Mouse (Mus musculus) megakaryocyte, embryonic 14.5 days (primary cell): Measurements from ENCODE around the gene Cpt1a. TPM values are rescaled to one million over a fixed set of nuclear protein-coding genes. Genes with fewer than 3 reads are reported as not detected.

ENCODE experiments used
- H3K27me3 ChIP-seq: replicated peaks from 2 replicates; pipeline ENCODE3; 2012; ENCODE audit warnings: inconsistent platforms
- H3K36me3 ChIP-seq: replicated peaks from 2 replicates; pipeline ENCODE3; 2012; ENCODE audit warnings: low read length, inconsistent platforms, mixed read lengths
- H3K4me1 ChIP-seq: 2 replicates; pipeline ENCODE4 v1.6.1; 2012; ENCODE audit warnings: inconsistent platforms
- H3K4me3 ChIP-seq: replicated peaks from 2 replicates; pipeline ENCODE3; 2012; ENCODE audit warnings: moderate library complexity, mild to moderate bottlenecking, inconsistent platforms
- H3K9me3 ChIP-seq: 2 replicates; pipeline ENCODE4 v1.6.1; 2012; ENCODE audit warnings: inconsistent platforms
- FLI1 ChIP-seq: IDR thresholded peaks from 2 replicates; pipeline ENCODE4 v1.6.1; 2012; ENCODE audit warnings: low read length, inconsistent platforms, mixed read lengths
- GATA1 ChIP-seq: IDR thresholded peaks from 3 replicates; pipeline ENCODE4 v1.6.1; 2012; ENCODE audit warnings: mixed read lengths, low read length, inconsistent platforms, borderline replicate concordance
- polyA plus RNA-seq: library from polyadenylated mRNA; stranded (reverse); fragments of >175 nt; gene quantifications from 2 replicates; pipeline ENCODE4 v1.2.3, GENCODE M21; 2012; ENCODE audit warnings: low replicate concordance; ENCODE audit not compliant: insufficient read depth

The Cpt1a gene
- polyA plus RNA-seq, 1 experiment = 6.7 TPM

DNA sequence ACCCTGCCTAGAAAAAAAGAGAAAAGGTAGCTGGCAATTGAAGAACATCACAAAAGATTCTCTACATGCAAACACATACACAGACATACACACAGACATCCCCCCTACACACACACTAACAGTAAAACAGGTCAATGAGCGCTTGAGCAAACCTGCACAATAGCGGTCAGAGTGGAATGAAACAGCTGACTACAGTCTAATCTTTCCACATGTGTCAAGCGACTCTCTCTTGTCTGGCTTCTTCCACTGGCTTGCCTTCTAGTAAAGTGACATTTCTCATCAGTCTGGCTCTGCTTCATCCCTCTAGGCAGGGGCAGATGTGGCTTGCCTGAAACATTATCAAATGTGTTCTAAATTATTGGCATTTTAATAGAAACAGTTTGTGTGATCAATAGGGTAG, 72.1 kb downstream of the Cpt1a start:
- Histone ChIP-seq H3K27me3 (peaks cover 26% of the 10 kb centered on the region), H3K9me3 (peaks cover 10% of the 10 kb centered on the region), H3K4me3 (no peak overlapping the region), H3K4me1 (peaks cover 14% of the 10 kb centered on the region), H3K36me3 (peaks cover 3% of the 10 kb centered on the region)
- TF ChIP-seq FLI1 (no peak), GATA1 (no peak)

DNA sequence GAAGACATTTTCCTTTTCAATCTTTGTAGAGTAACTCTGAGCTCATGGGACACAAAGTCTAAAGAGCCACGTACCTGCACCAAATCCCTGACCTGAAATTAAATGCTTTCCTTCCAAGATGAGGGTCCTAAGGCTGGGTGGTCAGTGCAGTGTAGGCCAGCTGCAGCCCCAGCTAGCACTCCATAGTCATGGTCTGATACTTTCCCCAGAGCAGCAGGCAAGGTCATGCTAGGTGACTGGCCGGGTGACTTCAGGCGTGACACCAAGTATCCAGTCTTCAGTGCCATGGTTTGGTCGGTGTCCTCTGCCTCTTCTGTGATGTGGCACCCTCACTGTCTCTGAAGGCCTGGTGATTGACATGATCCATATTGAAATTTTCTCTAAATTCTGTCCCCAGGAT, 77.9 kb downstream of the Cpt1a start:
- H3K4me1 ChIP-seq = peaks cover 18% of the 10 kb centered on the region
- TF ChIP-seq GATA1 = no peak
- TF ChIP-seq FLI1 = no peak
- H3K36me3 ChIP-seq = no peaks in the 10 kb centered on the region
- peaks cover 10% of the 10 kb centered on the region for H3K9me3 ChIP-seq
- peaks cover 62% of the 10 kb centered on the region for H3K27me3 ChIP-seq
- H3K4me3 ChIP-seq = no peak overlapping the region

DNA sequence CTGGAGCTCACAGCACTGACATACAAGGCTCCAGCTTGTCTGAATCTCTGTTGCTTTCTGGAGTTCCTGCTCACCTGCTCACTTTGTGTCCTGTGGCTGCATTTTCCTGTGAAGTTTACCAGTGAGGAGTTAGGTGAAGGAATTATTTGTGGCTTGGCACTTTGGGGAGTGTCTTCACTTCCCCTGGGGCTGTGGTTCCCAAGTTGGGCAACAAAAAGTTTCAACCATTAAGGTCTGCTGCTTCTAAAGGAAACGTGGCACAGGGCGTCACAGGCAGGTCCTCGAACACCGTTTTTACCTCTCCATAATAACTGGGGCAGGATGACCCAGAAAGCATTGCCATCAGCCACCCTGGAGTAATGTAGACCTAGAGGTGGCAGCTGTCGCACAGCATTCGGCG, 79.4 kb downstream of the Cpt1a start:
- H3K4me1 ChIP-seq = peaks cover 18% of the 10 kb centered on the region
- no peaks in the 10 kb centered on the region for H3K36me3 ChIP-seq
- H3K9me3 ChIP-seq = peaks cover 10% of the 10 kb centered on the region
- H3K27me3 ChIP-seq = peaks cover 67% of the 10 kb centered on the region
- H3K4me3 ChIP-seq = no peak overlapping the region
- TF ChIP-seq FLI1 (no peak), GATA1 (no peak)

DNA sequence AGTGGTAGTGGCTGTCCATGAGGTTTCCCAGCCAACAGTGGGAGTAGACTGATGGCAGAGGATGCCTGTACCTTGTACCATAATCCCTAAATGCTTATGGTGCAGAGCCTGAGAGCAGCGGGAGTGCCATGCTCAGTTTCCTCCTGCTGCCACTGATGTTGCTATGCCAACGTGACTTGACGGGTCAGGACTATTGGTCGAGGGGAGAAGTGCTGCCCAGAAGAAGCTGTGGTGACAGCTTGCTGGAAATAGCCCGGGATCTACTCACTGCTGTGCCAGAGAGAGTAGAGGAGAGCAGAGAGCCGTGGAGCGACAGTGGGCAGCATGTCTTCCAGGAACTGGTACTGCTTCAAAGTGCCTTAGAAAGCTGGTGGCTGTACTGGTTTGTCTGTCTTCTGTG, 79.8 kb downstream of the Cpt1a start:
- TF ChIP-seq GATA1 = no peak
- TF ChIP-seq FLI1 = no peak

DNA sequence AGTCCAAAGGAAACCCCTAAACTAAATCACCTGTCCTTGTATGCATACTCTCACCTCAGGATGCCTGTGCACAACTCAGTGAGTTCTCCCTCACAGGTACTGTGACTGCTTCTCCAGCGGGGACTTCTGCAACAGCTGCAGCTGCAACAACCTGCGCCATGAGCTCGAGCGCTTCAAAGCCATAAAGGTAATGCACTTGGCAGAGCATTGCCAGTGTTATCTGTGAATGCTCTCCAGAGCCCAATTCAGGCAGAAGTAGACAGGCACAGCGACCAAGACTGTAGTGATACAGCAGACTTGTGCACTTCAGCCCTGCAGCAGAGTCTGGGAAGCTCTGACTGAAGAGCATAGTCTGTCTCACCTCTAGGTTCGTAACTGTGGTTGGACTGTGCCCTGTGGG, 80.3 kb downstream of the Cpt1a start:
- Histone ChIP-seq H3K27me3 (peaks cover 66% of the 10 kb centered on the region), H3K36me3 (no peaks in the 10 kb centered on the region), H3K4me1 (peaks cover 10% of the 10 kb centered on the region), H3K9me3 (peaks cover 10% of the 10 kb centered on the region), H3K4me3 (no peak overlapping the region)
- TF ChIP-seq GATA1 = no peak

More for the DNA sequence above, 79.8 kb downstream of the Cpt1a start:
- H3K4me3 ChIP-seq = no peak overlapping the region
- no peaks in the 10 kb centered on the region for H3K36me3 ChIP-seq
- H3K27me3 ChIP-seq = peaks cover 67% of the 10 kb centered on the region
- peaks cover 10% of the 10 kb centered on the region for H3K9me3 ChIP-seq
- H3K4me1 ChIP-seq = peaks cover 14% of the 10 kb centered on the region

DNA sequence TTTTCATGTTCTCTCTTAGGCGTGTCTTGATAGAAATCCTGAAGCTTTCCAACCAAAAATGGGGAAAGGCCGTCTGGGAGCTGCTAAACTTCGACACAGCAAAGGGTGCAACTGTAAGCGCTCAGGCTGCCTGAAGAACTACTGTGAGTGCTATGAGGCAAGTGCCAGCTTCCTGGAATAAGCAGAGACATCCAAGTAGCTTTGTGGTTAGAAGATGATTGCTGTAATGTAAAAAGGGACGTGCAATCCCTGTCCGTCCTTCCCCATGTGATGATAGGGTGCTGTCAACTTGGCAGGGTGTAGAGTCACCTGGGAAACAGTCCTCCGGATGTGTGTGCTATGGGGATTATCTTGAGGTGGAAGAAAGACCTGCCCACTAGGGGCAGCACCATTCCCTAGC, 81.9 kb downstream of the Cpt1a start:
- H3K4me3 ChIP-seq = no peak overlapping the region
- H3K36me3 ChIP-seq = no peaks in the 10 kb centered on the region
- H3K4me1 ChIP-seq = peaks cover 10% of the 10 kb centered on the region
- TF ChIP-seq FLI1 = no peak
- H3K27me3 ChIP-seq = peaks cover 74% of the 10 kb centered on the region
- peaks cover 10% of the 10 kb centered on the region for H3K9me3 ChIP-seq

DNA sequence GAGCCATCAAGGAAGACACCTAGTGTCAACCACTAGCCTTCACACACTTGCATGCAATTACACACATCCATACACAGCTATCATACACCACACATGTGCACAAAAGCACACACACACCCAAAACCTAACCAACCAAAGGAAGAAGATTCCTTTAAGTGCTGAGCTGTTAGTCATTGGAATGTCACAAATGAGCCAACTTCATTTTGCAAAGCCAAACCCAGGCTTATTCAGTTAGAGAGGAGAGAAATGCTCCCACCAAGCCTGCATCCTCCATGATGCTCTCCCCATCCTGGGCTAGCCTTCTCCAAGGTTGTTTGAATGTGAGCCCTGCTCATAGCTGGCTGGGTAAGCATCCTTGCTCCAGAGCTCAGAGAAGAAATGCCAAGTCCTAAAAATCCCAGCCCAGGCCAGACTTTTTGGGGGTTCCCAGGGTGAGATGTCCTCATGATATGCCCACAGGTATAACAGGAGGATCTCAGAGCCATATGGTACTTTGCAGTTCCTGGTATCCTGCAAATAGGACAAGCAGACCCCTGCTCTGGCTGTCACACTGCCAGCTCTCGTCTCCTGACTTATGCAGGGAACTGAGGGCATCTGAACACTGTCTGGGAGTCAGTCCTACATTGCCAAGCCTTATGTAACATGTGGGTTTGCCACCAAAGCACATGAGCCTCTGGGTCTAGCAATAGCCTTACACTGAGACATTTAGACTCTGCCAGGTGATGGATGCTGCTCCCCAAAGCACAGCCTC, 83.6 kb downstream of the Cpt1a start:
- Histone ChIP-seq H3K4me3 (no peak overlapping the region), H3K36me3 (no peaks in the 10 kb centered on the region), H3K9me3 (peaks cover 10% of the 10 kb centered on the region), H3K27me3 (peaks cover 80% of the 10 kb centered on the region), H3K4me1 (peaks cover 10% of the 10 kb centered on the region)
- TF ChIP-seq FLI1 (no peak), GATA1 (no peak)

DNA sequence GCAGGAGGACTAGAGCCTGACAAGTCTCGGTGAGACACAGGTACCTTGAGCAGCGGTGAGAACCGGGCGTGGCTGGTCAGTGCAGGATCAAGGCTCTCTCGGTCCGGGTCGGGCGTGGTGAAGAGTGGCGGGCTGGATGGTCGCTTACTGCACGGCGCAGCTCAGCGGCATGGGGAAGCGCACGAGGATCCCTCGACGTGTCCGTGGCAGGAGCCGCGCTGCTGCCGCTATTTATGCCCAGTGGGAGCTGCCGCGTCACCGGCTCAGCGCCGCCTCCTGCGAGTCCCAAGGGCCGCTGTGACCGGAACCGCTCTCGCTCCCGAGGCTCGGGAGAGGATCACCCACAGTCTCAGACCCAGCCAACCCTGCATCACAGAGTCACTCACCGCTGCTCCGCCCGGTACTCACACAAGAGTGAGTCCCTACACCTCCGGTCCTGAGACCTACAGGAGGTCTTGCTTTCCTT, 92.2 kb downstream of the Cpt1a start, which contains the start of gene Gal:
Gal (minus strand) TSS at position 277 of the 466 bp plus-strand sequence.
- Histone ChIP-seq H3K4me1 (peaks cover 20% of the 10 kb centered on the region), H3K36me3 (no peaks in the 10 kb centered on the region), H3K27me3 (peaks cover 84% of the 10 kb centered on the region), H3K4me3 (peak within 1 kb of the TSS; percentile 87), H3K9me3 (peaks cover 10% of the 10 kb centered on the region)
- TF ChIP-seq FLI1 (no peak), GATA1 (no peak)

DNA sequence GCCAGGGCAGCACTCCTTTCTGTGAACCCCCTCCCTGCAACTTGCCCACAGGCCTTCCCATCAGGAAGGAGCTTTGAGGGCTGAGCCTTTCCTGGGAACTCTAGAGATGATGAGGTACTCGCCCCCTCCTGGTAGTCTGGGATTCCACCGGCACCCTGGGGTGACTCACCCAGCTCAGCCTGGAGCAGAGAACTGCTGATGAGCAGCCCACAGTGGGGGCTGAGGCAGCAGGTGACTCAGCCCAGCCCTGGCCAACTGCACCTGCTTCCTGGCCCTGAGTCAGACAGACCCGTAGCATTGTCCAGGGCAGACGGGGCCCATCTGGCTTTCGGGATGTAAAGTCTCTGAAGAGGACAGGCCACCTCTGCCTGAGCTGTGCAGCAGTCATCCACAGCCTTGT, 97.1 kb downstream of the Cpt1a start:
- Histone ChIP-seq H3K27me3 (peaks cover 54% of the 10 kb centered on the region), H3K36me3 (no peaks in the 10 kb centered on the region), H3K9me3 (peaks cover 22% of the 10 kb centered on the region), H3K4me3 (no peak overlapping the region), H3K4me1 (peaks cover 19% of the 10 kb centered on the region)
- TF ChIP-seq FLI1 = no peak
- no peak for TF ChIP-seq GATA1

DNA sequence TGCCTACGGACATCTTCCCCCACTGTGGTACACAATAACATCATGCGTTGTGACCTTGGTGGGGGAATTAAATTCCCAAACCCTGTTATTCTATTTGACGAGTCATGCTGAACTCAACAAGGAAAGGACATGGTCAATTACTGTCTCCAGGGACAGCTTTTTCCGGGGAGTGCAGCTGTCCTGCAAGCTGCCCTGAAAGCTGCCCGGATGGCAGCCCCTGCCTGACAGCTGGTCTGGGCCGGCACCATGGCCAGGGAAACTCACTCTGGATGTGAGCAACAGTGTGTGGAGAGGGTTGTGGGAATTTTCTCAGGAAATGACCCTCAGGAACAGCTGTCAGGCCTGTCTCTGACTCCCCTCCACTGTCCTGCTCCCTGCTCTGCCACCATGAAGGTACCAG, 100.4 kb downstream of the Cpt1a start:
- Histone ChIP-seq H3K36me3 (no peaks in the 10 kb centered on the region), H3K27me3 (peaks cover 39% of the 10 kb centered on the region), H3K4me3 (no peak overlapping the region), H3K4me1 (peaks cover 15% of the 10 kb centered on the region), H3K9me3 (peaks cover 22% of the 10 kb centered on the region)
- TF ChIP-seq FLI1 = no peak
